Mouse (Mus musculus): Measurements from ENCODE around the gene Scn3a.
"Not testable (repeated sequence)": the region's sequence is repeated elsewhere in the genome, so short reads cannot be mapped to it uniquely, and the experiment has no call there.

DNA sequence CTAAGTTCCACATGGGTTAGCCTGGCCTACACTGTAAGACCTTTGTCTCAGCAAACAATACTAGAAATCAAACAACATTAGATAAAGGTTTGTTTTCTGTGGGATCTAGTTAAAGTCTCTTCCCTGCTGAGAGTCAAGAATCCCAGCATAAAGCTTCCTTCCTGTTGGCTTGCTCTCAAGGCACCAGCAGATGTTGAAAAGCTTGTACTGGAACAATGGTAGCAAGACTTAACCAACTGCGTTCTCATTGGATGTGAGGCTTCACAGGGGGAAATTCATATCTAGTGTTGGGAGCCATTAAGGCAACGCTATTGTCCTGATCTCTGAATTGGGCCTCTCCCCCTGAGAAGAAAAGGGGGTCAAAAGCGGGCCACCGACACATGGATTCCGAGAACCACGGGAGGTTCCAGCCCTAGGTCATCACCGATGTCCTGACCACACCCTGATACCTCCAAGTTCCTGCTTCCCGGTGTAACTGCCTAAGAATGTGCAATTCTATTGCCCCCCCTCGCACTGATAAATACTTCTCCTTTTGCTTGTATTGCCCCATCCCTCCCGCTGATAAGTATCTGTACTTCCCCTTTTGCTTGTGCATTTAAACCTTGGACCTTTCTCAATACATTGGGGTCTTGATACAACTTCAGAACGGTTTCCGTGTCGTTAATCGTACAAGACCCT, 115.9 kb downstream of the Scn3a start:
- not testable (repeated sequence) for TF ChIP-seq CTCF, EP300 (IDR thresholded peaks at IDR 0.05)
